Mouse (Mus musculus) kidney, adult 2 months (tissue): Measurements from ENCODE around the gene Nav2.

Source experiments
- CTCF ChIP-seq: fragments of 200-500 bp; conservative IDR thresholded peaks from 2 replicates; pipeline ENCODE4 v1.5.1; 2011; ENCODE audit warnings: low read depth, mild to moderate bottlenecking, control low read depth, low read length, moderate library complexity, mixed read lengths; ENCODE audit not compliant: insufficient read depth, insufficient read length
- POLR2A ChIP-seq: fragments of 200-500 bp; IDR thresholded peaks from one replicate; pipeline ENCODE4 v1.6.1; 2011; ENCODE audit warnings: low read depth, low read length, control low read depth

GRCm38 (mm10) chr7:48998097-48998496, 89.6 kb downstream of the Nav2 start:
- TF ChIP-seq CTCF (no peak), POLR2A (no peak)
